8 mouse cellular contexts compared by ENCODE assay signal in the genomic region with DNA sequence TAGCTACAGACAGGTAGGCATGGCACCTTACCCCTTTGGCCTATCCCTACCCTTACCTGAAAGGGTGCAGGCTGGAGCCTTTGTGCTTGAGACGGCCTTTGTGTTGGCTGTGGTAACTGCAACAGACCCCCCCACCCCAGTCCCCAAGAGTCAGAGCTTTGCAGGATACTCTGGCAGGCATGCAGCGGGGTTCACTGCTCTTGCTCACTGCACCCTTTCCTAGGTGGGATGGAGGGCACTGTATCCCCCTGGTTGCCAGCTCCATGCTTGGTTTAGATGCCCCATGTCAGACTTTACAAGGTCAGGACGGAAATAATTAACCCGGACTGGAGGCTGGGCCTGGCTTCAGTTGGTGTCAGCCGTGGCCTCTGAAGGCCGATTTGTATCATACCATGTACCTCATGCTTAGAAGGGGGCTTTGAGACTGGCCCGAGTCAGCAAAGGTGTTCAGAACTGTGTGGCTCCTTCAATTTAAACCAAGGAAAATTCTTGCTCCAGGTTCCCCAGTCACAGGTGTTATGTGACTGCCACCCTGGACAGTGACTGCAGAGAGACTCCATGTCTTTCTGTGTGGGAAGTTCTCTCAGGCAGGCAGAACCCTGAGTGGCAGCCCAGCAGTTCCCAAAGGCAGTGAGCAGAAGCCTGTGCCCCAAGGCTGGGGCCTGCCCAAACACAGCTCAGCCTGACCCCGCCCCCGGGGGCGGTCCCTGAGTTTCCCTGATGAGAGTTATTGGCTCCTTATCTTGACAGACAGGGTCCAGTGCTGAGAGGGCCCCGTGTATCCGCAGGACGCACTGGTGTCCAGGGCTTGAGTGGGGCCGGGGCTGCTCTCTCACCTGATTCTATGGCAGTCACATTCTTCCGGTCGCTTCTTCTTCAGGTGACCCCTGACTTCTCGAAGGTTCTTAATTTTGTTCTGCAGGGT.
DNase-seq lines count a peak whose midpoint lies in the region; ATAC-seq lines count a peak whose summit lies in the region.

No protein-coding gene starts in this region.

- DNase-seq in midbrain, embryonic 10.5 days (ENCODE audit: low spot score), result peak; percentile 49
- DNase-seq in c-Kit-positive CD71-positive TER-119-negative erythroid progenitor cells, embryonic 14.5 days (ENCODE audit: low read depth), result peak; percentile 72
- DNase-seq in heart, embryonic 10.5 days (ENCODE audit: low spot score), result peak; percentile 93
- peak; percentile 74 to 83 for DNase-seq in kidney, postnatal 36 days
- DNase-seq in left cerebral cortex, postnatal 36 days (ENCODE audit: low spot score in 2 of 2), result no peak
- no peak for DNase-seq in layer of hippocampus, adult 8-10 months (ENCODE audit: low spot score in 2 of 2)

- peaks cover 18% of the 10 kb centered on the region for H3K4me1 ChIP-seq in midbrain, embryonic 10.5 days
- H3K4me1 ChIP-seq in midbrain, embryonic 16.5 days (ENCODE audit: control insufficient read depth, insufficient read depth, low read length), result no peaks in the 10 kb centered on the region
- H3K4me1 ChIP-seq in heart, embryonic 10.5 days, result peaks cover 56% of the 10 kb centered on the region
- H3K4me1 ChIP-seq in stomach, embryonic 14.5 days (ENCODE audit: control insufficient read depth, insufficient read depth, low read length), result peaks cover 11% of the 10 kb centered on the region; the same call in 1 of the 2 replicates

- no peaks in the 10 kb centered on the region for H3K27me3 ChIP-seq in midbrain, embryonic 10.5 days (ENCODE audit: low read depth, poor library complexity, severe bottlenecking)
- no peaks in the 10 kb centered on the region for H3K27me3 ChIP-seq in midbrain, embryonic 16.5 days (ENCODE audit: control insufficient read depth, insufficient read depth, low read depth, low read length)
- no peaks in the 10 kb centered on the region for H3K27me3 ChIP-seq in heart, embryonic 10.5 days (ENCODE audit: insufficient read depth, poor library complexity, severe bottlenecking)
- no peaks in the 10 kb centered on the region for H3K27me3 ChIP-seq in stomach, embryonic 14.5 days (ENCODE audit: control insufficient read depth, insufficient read depth, low read length)

- WGBS in midbrain, embryonic 10.5 days, result 62% methylated on average over 17 of the region's 17 CpGs
- WGBS in midbrain, embryonic 16.5 days, result 65% methylated on average over 17 of the region's 17 CpGs
- 46% methylated on average over 17 of the region's 17 CpGs for WGBS in heart, embryonic 10.5 days
- WGBS in stomach, embryonic 14.5 days, result 51% methylated on average over 17 of the region's 17 CpGs

- no peaks in the 10 kb centered on the region for H3K9me3 ChIP-seq in midbrain, embryonic 10.5 days (replicated peaks)
- H3K9me3 ChIP-seq in midbrain, embryonic 16.5 days (replicated peaks; ENCODE audit: control insufficient read depth, low read length, poor library complexity, severe bottlenecking), result no peaks in the 10 kb centered on the region
- H3K9me3 ChIP-seq in heart, embryonic 10.5 days, result no peaks in the 10 kb centered on the region
- H3K9me3 ChIP-seq in stomach, embryonic 14.5 days (ENCODE audit: control insufficient read depth, low read depth, low read length), result no peaks in the 10 kb centered on the region

- 0 out of 2 replicates have a peak overlapping the region, but pooled peaks have one; percentile 3 for H3K27ac ChIP-seq in midbrain, embryonic 10.5 days (replicated peaks)
- H3K27ac ChIP-seq in midbrain, embryonic 16.5 days (ENCODE audit: low read length), result no peak overlapping the region
- H3K27ac ChIP-seq in heart, embryonic 10.5 days, result peak overlapping the region; percentile 89
- peak overlapping the region; percentile 13; the same call in 1 of the 2 replicates for H3K27ac ChIP-seq in stomach, embryonic 14.5 days (ENCODE audit: low read length)

- H3K4me3 ChIP-seq in midbrain, embryonic 10.5 days, result no peak overlapping the region
- H3K4me3 ChIP-seq in midbrain, embryonic 16.5 days (ENCODE audit: low read depth, low read length), result no peak overlapping the region
- H3K4me3 ChIP-seq in heart, embryonic 10.5 days, result peak overlapping the region; percentile 49
- no peak overlapping the region for H3K4me3 ChIP-seq in stomach, embryonic 14.5 days (ENCODE audit: low read depth, low read length)

- no peak for ATAC-seq in midbrain, embryonic 16.5 days
- peak; percentile 78 for ATAC-seq in stomach, embryonic 14.5 days (ENCODE audit: insufficient number of reproducible peaks, insufficient read depth, low FRiP score, low read depth)

- H3K4me2 ChIP-seq in midbrain, embryonic 16.5 days (ENCODE audit: low read length), result no peak overlapping the region
- no peak overlapping the region for H3K4me2 ChIP-seq in stomach, embryonic 14.5 days (replicated peaks; ENCODE audit: low read depth, low read length)

- no peak overlapping the region for H3K9ac ChIP-seq in midbrain, embryonic 16.5 days (ENCODE audit: low read depth, low read length)
- no peak overlapping the region for H3K9ac ChIP-seq in stomach, embryonic 14.5 days (replicated peaks; ENCODE audit: low read depth, low read length)

- peaks cover 69% of the 10 kb centered on the region for H3K36me3 ChIP-seq in midbrain, embryonic 10.5 days
- 0 out of 2 replicates have a peak, but pooled peaks cover 4% of the 10 kb centered on the region for H3K36me3 ChIP-seq in midbrain, embryonic 16.5 days (ENCODE audit: control insufficient read depth, insufficient read depth, low read length)
- peaks cover 82% of the 10 kb centered on the region for H3K36me3 ChIP-seq in heart, embryonic 10.5 days
- peaks cover 25% of the 10 kb centered on the region for H3K36me3 ChIP-seq in stomach, embryonic 14.5 days (ENCODE audit: control insufficient read depth, insufficient read depth, low read length)

- intact Hi-C loops in left cerebral cortex, postnatal 36 days (cut with DNase I), result loop anchor here (10.0 kb wide), 1 partner anchor 705 kb away; no protein-coding TSS in a partner anchor

Comparison
In these comparisons a context has a peak if more than half of its experiments do, and no peak if none do; other contexts are left out.
1. DNase-seq: peak in midbrain, embryonic 10.5 days (single experiment), c-Kit-positive CD71-positive TER-119-negative erythroid progenitor cells, embryonic 14.5 days (single experiment), heart, embryonic 10.5 days (single experiment) and kidney, postnatal 36 days (2 of 2); none in left cerebral cortex, postnatal 36 days (0 of 2) and layer of hippocampus, adult 8-10 months (0 of 2).